Mouse (Mus musculus): ENCODE measurements at regions not wholly inside any gene's neighbourhood (a gene's known extent, or its start where the extent isn't known, plus 50 kb on each side); places are given as distances from the start of the nearest gene placed in this dataset.

DNA sequence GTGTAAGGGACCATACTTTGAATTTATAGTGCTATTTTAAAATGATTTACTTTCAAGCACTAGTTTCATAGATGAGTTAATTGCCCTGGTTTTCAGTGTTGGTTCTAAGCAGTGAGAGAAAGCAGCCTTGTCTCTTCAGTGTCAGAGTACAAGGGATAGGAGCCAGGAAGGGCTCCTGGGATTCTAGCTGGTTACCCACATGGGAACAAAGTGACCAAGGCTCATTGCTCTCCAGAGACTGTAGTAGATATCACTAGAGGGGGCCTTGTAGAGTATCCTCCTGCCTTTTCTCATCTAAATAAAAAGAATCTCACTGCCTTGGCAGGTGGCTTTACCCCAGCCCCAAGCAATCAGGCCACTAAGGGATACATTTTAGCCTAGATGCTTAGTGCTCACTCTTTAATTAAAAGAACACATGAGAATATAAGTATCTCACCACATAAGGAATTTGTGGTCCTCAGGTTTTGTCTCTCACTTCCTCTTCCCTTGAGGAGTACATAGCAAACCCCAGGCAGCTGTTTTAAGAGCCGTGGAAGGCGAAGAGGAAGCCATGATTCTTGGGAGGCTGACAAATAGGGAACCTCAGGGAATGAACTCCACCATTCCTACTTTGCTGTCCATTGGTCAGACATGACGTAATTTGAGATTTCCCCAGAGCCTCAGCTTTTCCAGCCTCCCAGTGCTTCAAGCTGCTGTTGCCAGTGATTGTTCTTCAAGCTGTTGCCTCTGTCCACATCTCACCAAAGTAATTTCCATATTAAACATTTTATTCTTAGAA lies 449.2 kb upstream of the Ube2e3 start:
- ATAC-seq: no peak
- in situ Hi-C loops (cut with MboI; ENCODE audit: low pct_unique_long_range_greater_than_20kb): no loop called here
- POLR2A ChIA-PET: no interaction called here
- CTCF ChIA-PET: no interaction called here
- no peak for DNase-seq (ENCODE audit: low read depth, low spot score)
- no peak for TF ChIP-seq CTCF (IDR thresholded peaks at IDR 0.05)
- H3K27me3 ChIP-seq: no peaks in the 10 kb centered on the region

DNA sequence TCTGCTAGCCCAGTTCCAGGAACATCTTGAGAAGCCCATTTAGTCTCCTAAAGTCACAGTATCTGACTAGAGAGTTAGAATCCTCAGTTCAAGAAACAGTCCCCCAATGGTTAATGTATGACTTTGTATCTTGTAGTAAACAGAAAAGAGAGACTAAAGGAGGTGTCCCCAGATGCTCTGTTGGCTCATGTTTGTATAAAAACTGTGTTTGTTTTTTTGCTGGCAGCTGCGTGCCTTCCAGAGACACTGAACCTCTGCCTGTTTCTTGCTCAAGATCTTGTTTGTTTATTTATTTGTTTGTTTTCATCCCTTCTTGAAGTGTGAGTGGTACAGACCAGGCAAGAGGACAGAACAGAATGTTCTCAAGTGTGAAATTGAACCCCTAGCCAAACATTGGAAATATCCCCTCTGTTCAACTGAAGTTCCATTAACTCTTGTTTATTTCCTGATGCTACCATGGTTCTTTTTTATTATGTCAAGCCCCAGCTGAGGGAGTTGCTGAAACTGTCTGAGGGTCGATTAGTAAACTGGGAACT lies 451.3 kb upstream of the Ube2e3 start:
- ChIA-PET POLR2A (interaction anchor here (1.2 kb wide), 1 partner anchor 16 kb away, joined by 3 read pairs; no protein-coding TSS in a partner anchor), CTCF (interaction anchor here (1.0 kb wide), 1 partner anchor 17 kb away, joined by 3 read pairs; no protein-coding TSS in a partner anchor)
- no peaks in the 10 kb centered on the region for H3K27me3 ChIP-seq
- DNase-seq (ENCODE audit: low read depth, low spot score) (no peak), ATAC-seq (no peak)
- TF ChIP-seq CTCF (IDR thresholded peaks at IDR 0.05): no peak
- in situ Hi-C loops (cut with MboI; ENCODE audit: low pct_unique_long_range_greater_than_20kb): no loop called here

DNA sequence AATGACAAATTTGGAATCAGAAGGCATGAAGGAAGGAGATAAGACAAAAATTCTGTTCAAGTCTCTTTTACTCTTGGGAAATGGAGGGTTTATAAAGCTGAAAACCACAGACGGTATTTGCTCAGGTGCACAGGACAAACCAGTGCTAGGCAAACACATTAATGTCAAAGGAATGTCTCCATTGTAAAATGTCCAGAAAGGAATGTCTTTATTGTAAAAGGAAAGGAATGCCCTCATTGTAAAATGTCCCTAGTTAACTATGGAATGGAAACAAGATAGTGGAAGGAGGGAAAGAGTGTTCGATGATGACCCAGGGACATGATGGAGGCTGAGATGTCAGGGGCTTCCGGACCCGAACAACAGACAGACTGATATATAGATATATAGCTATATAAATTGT lies 454.9 kb upstream of the Ube2e3 start:
- in situ Hi-C loops (cut with MboI; ENCODE audit: low pct_unique_long_range_greater_than_20kb): no loop called here
- DNase-seq (ENCODE audit: low read depth, low spot score): peak; percentile 37
- TF ChIP-seq CTCF (IDR thresholded peaks at IDR 0.05): no peak
- no peaks in the 10 kb centered on the region for H3K27me3 ChIP-seq
- POLR2A ChIA-PET: no interaction called here
- ATAC-seq: peak; percentile 93
- CTCF ChIA-PET: no interaction called here

DNA sequence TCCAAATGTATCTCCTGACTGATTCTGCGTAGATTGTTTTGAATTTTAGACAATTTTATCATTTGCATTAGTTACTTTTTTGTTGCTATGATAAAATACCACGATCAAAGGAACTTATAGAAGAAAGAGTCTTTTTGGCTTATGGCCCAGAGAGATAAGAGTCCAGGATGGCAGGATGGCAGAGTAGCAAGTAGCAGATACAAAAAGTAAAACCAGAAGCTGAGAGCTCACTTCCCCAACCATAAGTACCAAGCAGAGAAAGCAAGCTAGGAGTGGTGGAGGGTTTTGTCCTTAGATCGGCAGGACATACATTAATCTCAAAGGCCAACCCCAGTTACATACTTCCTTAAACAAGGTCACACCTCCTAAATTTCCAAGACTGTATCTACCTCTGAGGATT lies 457.7 kb upstream of the Cwc22 start:
- in situ Hi-C loops (cut with MboI; ENCODE audit: low pct_unique_long_range_greater_than_20kb): no loop called here
- no peak for ATAC-seq
- POLR2A ChIA-PET: no interaction called here
- CTCF ChIA-PET: no interaction called here
- H3K27me3 ChIP-seq: no peaks in the 10 kb centered on the region
- no peak for DNase-seq (ENCODE audit: low read depth, low spot score)
- TF ChIP-seq CTCF (IDR thresholded peaks at IDR 0.05): no peak

DNA sequence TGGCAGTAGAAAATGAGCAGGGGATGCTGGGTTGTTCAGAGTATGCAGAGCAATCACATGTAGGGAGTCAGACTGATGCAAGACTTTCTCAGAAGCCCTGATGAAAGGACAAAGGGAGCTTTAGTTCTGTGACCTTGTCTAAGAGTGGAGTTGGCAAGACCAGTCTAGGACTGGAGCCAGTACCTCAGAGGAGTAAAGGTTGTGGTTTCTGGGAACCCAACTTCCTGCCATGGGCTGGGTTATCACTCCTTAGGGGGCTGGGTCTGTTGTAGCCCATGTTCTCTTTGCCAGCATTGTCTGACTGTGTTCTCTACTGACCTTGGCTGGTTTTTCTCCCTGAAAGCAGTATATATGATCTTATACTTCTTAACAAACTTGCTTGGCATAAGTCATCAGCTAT lies 453.1 kb upstream of the Cwc22 start:
- no peaks in the 10 kb centered on the region for H3K27me3 ChIP-seq
- TF ChIP-seq CTCF (IDR thresholded peaks at IDR 0.05): no peak
- CTCF ChIA-PET: no interaction called here
- POLR2A ChIA-PET: no interaction called here
- DNase-seq (ENCODE audit: low read depth, low spot score): no peak
- no peak for ATAC-seq
- in situ Hi-C loops (cut with MboI; ENCODE audit: low pct_unique_long_range_greater_than_20kb): no loop called here

DNA sequence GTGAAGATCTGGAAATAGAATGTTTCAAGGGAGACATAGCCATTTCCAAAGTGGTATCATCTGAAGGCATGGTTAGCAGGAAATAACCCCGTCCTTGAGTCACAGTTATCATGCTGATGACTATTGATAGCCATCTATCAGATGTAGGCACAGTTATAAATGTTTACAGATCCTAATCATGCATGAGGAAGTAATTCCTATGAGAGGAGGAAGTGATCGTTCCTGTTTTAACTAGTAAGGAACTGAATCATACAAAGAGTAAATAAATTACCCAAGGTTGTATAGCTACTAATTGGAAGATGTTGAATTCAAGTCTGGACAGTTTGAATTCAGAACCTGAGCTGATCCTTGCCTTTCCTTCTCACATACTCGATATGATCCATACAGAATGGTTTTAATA lies 450.7 kb upstream of the Cwc22 start:
- POLR2A ChIA-PET: no interaction called here
- ATAC-seq (no peak), DNase-seq (ENCODE audit: low read depth, low spot score) (no peak)
- CTCF ChIA-PET: interaction anchor here (2.0 kb wide), 1 partner anchor 10 kb away, joined by 6 read pairs; no protein-coding TSS in a partner anchor
- in situ Hi-C loops (cut with MboI; ENCODE audit: low pct_unique_long_range_greater_than_20kb): no loop called here
- TF ChIP-seq CTCF (IDR thresholded peaks at IDR 0.05): no peak
- H3K27me3 ChIP-seq: no peaks in the 10 kb centered on the region

DNA sequence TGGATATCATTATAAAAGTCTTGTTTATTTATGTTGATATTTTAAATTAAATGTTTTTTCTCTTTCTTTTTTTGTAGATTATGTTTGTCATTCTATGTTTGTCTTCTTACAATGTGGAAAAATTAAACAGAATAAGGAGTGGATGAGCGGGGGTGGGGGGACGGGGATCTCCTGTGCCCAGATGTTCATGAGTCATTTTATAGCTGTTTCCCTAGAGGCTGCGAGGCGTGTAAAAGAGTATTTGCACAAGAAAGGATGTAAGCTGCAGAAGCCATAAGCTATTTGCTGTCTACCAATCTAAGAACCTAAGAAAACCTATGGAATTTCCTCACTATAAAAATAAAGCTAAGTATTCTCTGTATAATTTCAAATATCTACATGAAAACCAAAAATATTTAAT lies 446.9 kb upstream of the Cwc22 start:
- TF ChIP-seq CTCF (IDR thresholded peaks at IDR 0.05): no peak
- in situ Hi-C loops (cut with MboI; ENCODE audit: low pct_unique_long_range_greater_than_20kb): no loop called here
- ChIA-PET POLR2A (no interaction called here), CTCF (interaction anchor here (0.9 kb wide), 2 partner anchors 27 to 1226 kb away, joined by 3 to 4 read pairs; no protein-coding TSS in a partner anchor)
- no peaks in the 10 kb centered on the region for H3K27me3 ChIP-seq
- ATAC-seq (no peak), DNase-seq (ENCODE audit: low read depth, low spot score) (no peak)

DNA sequence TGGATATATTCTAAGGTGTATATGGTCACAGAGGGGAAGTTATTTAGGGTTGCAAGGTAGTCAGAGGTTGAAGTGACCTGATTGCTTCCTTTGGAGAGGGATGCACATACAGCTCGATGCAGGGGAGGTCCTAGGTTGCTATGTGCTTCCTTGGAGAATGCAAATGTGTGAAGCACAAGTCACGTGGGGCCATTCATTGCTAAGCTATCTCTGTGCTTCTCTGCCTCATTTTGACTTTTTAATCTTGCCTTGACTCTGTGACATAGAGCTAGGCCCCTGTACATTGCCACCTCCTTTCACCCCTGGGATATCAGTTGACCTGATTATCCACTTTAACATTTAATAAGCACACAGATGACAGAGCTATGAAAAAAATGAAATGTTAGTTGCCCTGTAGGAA lies 446.2 kb upstream of the Cwc22 start:
- no peak for ATAC-seq
- POLR2A ChIA-PET: no interaction called here
- TF ChIP-seq CTCF (IDR thresholded peaks at IDR 0.05): no peak
- DNase-seq (ENCODE audit: low read depth, low spot score): no peak
- in situ Hi-C loops (cut with MboI; ENCODE audit: low pct_unique_long_range_greater_than_20kb): no loop called here
- no peaks in the 10 kb centered on the region for H3K27me3 ChIP-seq
- CTCF ChIA-PET: interaction anchor here (0.9 kb wide), 1 partner anchor 28 kb away, joined by 4 read pairs; no protein-coding TSS in a partner anchor

DNA sequence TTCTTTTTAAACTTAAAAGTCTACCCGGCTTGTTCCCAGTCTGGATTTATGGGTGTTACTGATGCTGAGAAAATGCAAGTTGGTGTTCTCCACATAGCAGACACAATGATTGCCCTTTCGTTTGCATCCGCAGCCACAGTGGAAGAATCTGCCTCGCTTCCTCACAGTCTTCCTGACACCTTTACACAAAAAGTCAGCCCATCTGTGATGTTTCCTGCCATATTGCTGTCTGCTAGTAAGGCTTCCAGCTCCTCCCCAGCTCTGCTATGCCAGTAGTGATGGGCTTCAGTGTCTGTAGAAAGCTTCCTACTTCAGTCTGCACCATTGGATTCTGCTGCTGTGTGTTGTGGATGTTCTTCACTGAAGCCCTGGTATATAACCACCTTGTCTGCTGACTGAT lies 441.8 kb upstream of the Cwc22 start:
- no peaks in the 10 kb centered on the region for H3K27me3 ChIP-seq
- no peak for ATAC-seq
- CTCF ChIA-PET: no interaction called here
- no peak for TF ChIP-seq CTCF (IDR thresholded peaks at IDR 0.05)
- in situ Hi-C loops (cut with MboI; ENCODE audit: low pct_unique_long_range_greater_than_20kb): no loop called here
- POLR2A ChIA-PET: no interaction called here
- no peak for DNase-seq (ENCODE audit: low read depth, low spot score)

DNA sequence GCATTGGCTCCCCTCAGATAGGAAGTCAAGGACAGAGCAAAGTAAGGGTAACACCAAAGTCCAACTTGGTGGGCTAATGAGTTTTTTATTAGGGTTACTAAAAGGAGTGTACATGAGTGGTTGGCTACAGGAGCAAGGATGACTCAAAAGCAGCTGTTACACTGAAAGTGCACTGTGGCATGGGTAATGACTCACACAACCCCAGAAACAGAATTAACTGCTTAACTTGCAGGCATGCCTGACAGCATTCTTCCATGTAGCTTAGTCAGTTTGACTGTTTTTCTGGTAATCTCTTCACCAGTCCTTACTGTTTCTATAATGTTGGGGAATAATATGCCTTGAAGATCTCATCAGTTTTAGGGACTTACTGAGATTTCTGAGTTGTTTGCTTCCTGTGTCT lies 435.1 kb upstream of the Cwc22 start:
- peak; percentile 96 for ATAC-seq
- no peaks in the 10 kb centered on the region for H3K27me3 ChIP-seq
- POLR2A ChIA-PET: no interaction called here
- CTCF ChIA-PET: no interaction called here
- TF ChIP-seq CTCF (IDR thresholded peaks at IDR 0.05): no peak
- peak; percentile 25 for DNase-seq (ENCODE audit: low read depth, low spot score)
- in situ Hi-C loops (cut with MboI; ENCODE audit: low pct_unique_long_range_greater_than_20kb): no loop called here

DNA sequence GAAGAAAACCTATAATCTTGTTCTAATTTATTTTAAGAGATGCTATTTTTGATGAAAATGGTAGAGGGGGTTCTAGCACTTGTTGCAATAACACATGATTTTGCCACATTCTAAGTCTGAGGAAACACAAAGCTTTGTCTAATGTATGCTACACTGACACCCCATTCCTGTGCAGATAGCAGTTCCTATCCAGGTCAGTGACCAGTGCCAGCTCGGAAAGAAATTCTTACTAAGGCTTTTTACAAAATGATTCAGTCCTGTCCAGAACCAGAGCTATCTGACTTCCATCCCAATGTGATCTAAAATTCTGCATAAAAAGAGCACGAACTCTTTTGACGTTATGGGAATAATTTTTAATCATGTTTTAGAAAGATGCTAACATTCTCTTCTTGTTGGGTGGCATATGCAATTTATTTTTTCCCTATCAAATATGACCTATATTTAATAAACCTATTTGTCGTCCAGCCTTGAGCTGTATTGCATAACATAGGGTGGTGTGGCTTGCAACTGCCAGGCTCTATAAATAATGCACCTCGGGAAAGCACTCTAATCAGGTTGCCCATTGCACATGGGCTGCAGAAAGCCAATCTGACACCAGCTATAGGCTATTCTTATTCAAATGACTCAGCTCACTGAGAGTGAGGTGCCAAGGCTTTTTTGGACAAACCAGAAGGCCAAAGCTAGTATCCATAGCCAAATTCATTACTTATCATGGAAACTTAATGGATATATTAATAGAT lies 385.7 kb upstream of the Cwc22 start:
- ChIA-PET POLR2A (no interaction called here), CTCF (interaction anchor here (1.3 to 1.8 kb wide), 5 partner anchors 8 to 23 kb away, joined by 3 to 5 read pairs (median 4); no protein-coding TSS in a partner anchor)
- ATAC-seq (no peak), DNase-seq (ENCODE audit: low read depth, low spot score) (no peak)
- in situ Hi-C loops (cut with MboI; ENCODE audit: low pct_unique_long_range_greater_than_20kb): no loop called here
- no peaks in the 10 kb centered on the region for H3K27me3 ChIP-seq
- no peak for TF ChIP-seq CTCF (IDR thresholded peaks at IDR 0.05)
